Mouse (Mus musculus) olfactory bulb, adult 2 months (tissue): ENCODE measurements around the gene Htr7.

Experiments used
- CTCF ChIP-seq: fragments of 200-500 bp; IDR thresholded peaks from 2 replicates; pipeline ENCODE4 v1.5.1; 2012; ENCODE audit warnings: low read depth, mild to moderate bottlenecking, low read length, moderate library complexity; ENCODE audit not compliant: insufficient read depth
- POLR2A ChIP-seq: fragments of 200-500 bp; IDR thresholded peaks from 2 replicates; pipeline ENCODE4 v1.6.1; 2012; ENCODE audit warnings: mild to moderate bottlenecking, low read depth, low read length, moderate library complexity; ENCODE audit not compliant: insufficient read depth

DNA sequence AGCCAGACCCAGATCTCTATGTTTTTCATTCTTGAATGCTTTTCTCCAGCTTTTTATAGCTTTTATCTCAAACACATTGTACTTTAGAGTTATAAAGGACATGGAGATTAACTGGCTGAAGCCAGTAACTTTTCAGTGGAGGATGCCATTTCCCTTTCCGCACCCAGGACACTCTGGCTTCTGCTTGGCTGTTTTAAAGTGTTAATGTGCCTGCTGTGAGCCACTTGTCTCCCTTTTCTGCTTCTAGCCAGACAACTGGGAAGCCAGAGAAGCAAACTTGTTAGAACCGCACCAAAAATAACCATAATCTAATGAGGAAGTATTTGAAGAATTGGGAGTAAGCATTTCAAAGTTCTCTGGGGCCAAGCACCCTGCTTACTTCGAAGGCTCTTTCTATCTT is 42.5 kb downstream of the Htr7 start:
- no peak for TF ChIP-seq CTCF
- TF ChIP-seq POLR2A: no peak
